Mouse (Mus musculus) CD4-positive, CD25-positive, alpha-beta regulatory T cell, adult 2 months (primary cell): ENCODE measurements around the gene Slc35b3.

Source experiments
- DNase-seq: peaks from one replicate; pipeline ENCODE4 v3.0.0-alpha.2; 2012; ENCODE audit warnings: low read depth, low spot score

Gene Slc35b3

DNA sequence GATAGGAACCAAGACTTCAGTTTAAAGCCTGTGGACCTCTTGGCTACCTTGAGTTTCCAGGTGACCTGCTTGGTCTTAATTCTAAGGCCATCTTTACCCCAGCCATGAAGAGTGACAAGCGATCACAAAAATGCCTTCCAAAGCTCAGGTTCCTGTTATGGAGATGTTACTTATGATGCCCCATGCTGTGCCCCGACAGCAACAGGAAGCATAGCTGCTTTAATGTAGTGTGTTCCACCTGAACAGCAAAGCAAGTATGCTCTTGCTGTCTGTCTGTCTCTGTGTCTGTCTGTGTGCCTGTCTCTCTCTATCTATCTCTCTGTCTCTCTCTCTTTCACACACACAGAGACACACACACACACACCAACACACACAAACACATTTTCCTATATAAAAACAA lies 22.2 kb downstream of the Slc35b3 start:
- DNase-seq, result peak; percentile 59

DNA sequence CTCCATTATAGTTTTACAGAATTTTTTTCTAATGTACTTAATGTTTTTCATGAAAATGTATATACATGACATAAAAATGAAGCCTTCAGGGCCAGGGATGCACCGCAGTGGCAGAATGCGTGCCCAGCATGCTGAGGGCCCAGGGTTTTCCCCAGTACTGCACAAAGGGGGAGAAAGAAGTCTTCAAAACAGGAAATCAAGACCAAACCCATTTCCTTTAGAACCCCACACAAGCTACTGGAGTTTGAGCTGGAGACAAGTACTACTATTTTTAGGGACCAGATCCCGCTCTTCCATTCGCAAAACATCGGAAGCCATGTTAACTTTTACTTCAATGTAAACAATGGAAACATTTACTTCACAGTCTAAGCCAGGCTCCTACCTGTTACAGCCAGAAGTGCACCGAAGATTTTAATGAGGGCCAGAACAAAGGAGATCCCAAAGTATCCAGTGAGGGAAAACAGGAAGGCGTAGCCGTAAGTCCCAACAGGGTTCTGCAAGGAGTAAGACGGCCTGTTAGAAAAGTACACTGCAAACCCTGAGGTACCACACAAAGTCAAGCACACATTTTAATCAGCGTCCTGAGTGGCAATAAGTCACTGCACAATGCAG lies 23.7 kb downstream of the Slc35b3 start:
- peak; percentile 67 for DNase-seq

DNA sequence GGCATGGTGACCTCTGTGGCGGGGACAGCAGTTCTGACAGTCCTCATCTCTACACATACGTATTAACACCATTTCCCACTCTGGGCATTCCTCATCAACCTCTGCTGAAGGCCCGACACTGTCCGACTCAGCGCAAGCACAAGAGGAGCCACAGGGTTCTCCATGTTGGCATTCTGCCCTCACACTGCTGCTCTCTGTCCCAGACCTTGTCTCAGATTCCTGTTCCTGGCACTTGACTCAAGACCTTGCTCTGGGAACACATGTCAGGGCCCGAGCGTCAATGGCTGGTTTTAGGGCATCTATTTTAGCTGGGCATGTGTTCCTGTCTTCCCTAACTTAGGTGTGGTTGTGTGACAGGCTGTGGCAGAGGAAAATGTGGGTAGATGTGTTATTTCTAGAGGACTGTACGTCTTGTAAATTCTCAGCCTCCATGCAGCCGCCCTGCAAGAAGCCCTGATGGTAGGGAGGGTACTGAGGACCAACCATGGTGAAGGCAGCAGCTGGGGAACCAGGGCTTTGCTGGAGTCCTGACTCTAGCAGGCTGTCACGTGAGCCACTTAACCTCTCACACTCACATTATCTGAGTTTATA lies 24.7 kb downstream of the Slc35b3 start:
- peak; percentile 25 for DNase-seq

DNA sequence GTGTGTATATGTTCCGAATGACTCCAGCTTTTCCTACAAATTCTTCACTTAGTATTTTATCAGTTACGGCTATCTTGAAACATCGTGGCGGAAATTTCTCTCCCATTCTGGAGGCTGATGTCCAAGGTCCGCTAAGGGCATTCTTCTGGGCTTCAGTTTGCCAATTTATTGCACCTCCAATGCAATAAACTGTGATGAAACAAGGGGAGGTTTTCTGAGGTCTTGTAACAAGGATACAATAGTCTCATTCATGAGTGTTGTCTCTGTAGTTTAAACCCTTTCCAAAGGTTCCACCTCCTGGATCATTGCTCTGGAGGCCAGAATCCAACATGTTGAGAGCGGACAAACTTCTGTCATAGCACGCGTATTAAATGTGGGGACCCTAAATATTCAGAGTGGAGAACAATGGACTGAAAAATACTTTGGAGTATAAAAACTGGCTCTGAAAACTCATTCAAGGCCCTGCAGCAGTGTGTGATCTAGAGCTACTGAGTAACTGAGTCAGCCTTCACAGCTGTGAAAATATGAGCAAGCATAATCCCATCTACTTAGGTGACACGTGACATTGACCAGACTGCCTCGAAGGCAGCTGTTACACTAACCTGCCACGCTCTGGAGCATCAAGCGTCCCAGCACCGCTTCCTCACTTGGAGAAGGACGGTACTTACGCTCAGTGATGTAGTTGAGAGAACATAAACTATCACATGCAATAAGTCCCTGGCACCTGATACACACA lies 30.7 kb downstream of the Slc35b3 start:
- DNase-seq, result no peak

DNA sequence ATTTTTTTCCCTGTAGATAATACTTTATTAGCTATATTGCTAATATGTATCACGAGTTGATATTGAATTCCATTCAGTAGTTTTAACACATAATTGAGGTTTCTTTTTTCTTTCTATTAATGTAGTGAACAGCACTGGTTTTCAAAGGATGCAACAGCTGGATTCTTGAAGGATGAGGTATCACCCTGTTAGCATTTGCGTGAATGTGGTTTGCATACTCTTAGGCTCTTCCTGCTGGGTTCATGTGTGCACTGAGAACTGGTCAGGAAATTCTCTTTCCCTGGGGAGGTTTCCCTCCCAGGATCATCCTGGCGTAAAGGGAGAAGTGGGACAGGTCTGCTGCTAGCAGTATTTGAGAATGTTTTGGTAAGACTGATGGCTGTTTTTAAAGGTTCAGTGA lies 38.0 kb downstream of the Slc35b3 start:
- DNase-seq, result no peak

DNA sequence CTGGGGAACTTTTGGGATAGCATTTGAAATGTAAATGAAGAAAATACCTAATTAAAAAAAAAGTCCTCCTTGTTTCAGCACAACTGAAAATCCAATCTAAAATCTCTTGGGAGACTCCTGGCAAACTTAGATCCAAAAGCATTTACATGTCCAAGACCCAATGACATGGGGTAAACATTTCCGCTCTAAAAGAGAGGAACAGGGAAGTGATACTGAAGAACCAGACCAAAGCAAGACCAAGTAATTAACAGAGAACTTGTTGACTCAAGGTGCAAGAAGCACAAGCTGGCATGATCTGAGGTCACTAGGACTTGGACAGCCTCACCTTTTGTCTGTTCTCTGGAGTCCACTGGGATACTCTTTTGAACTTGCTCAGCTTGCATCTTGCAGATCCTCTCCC lies 39.4 kb downstream of the Slc35b3 start:
- DNase-seq, result no peak

DNA sequence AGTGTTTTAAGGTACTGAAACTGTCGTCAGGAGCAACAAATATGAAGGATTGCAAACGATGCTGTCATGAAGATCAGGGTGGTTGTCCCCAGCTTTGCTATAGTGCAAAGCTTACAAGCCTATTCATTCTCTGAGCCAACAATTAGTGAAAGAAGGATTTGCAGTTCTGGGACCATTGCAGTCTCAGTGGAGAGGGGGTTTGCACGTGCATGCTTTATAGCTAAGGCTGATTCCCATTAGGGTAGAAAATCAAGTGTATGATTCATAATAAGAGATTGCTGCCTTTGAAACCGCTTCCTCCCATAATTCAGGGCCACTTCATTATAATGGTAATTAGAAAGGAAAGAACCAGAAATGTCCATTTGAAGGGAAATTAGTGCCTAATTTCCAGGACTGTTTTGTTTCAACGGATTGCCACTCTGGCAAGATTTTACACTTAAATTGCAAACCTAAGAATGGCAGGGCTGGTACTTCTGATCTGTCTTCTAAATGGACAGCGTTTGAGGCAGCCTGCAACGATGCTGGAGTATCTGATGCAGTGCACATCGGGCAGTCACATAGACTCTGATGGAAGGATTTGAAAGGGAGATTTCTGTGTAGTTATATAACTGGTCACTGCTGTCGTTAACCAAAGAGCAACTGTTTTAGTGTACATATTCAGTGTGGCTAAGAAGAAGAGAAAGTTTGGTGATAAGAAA lies 42.3 kb downstream of the Slc35b3 start:
- no peak for DNase-seq

DNA sequence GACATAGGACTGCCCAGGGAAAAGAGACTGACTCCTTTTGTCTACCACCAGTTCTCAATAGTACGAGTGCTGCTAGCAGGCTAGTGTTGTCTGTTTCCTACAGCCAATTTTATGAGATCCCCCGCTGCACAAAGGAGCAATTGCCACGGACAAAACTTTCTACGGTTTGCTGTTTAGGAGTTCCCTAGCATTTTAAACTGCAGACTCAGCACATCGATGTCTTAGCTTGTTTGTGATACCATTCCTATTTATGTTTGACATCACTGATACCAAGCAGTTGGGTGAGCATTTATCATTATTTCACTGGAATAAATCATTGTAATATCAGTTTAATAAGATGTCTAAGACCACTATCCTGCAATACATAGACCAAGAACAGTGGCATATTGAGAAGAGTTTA lies 43.1 kb downstream of the Slc35b3 start:
- no peak for DNase-seq

DNA sequence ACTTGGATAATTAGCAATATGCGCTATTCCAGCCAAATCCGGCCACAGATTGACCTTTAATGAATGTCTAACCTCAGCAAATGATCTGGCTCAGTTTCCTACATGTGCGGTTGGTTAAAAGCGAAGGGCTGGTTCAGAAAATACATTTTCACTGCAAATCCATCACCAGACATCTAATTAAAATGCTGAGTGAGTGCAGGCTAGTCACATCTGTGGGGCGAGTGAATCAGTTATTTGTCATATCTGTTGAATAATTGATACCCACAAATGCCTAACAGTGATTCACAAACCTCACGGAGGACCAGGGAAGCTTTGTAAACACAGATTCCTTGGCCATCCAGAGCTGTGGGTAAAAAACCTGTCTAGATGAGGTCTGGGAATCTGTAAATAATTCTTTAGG lies 45.9 kb downstream of the Slc35b3 start:
- DNase-seq, result no peak

DNA sequence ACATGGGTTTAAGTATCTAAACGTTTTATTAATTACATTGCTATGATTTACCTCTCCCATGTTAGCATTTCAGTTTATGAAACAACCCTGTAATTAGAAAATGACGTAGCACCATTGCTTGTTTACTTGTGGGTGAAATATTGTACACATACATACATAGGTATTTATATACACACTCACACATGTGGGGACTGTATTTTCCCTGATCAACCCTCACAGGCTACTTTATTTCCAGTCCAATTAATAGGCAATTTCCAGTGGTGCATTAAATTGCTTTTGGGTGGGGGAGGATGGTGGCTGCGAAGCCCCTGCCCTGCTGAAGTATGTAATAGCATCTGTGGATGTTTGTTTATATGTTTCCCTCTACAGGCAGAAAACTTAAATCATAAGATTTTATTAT lies 68.3 kb downstream of the Slc35b3 start:
- DNase-seq, result no peak
